Mouse (Mus musculus) retina, postnatal 1 day (tissue): ENCODE measurements around the gene Rnf151.
A peak's percentile ranks its signal among the peaks of the same experiment; 100 is the strongest.
"Not testable (repeated sequence)": the region's sequence is repeated elsewhere in the genome, so short reads cannot be mapped to it uniquely, and the experiment has no call there.

Source experiments
- DNase-seq: peaks from one replicate; pipeline ENCODE4 v3.0.0-alpha.2; 2012

The Rnf151 gene

GRCm38 (mm10) chr17:24701251-24701650 lies 16.6 kb downstream of the Rnf151 start:
- no peak for DNase-seq

GRCm38 (mm10) chr17:24699473-24699872 lies 18.4 kb downstream of the Rnf151 start:
- no peak for DNase-seq

GRCm38 (mm10) chr17:24698715-24699114 lies 19.1 kb downstream of the Rnf151 start:
- no peak for DNase-seq

DNA sequence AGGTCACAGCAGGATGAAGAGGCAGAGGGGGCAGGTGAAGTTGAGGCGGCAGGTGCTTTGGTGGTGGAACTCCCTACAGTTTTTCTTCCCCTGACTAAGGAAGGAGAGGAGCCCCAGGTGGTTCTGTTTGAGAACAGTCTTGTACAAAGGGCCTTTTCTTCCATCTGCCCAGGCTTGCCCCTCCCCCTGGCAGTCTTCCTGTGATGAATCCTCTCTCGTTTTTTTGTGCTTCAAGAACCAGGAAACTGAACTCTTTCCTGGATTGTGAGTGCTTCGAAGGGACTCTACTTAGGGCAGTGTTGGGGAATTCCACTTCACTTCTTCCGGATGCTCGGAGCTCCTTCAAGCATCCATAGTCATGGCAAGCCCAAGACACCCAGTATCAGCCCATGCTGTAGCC lies 19.9 kb downstream of the Rnf151 start:
- no peak for DNase-seq

DNA sequence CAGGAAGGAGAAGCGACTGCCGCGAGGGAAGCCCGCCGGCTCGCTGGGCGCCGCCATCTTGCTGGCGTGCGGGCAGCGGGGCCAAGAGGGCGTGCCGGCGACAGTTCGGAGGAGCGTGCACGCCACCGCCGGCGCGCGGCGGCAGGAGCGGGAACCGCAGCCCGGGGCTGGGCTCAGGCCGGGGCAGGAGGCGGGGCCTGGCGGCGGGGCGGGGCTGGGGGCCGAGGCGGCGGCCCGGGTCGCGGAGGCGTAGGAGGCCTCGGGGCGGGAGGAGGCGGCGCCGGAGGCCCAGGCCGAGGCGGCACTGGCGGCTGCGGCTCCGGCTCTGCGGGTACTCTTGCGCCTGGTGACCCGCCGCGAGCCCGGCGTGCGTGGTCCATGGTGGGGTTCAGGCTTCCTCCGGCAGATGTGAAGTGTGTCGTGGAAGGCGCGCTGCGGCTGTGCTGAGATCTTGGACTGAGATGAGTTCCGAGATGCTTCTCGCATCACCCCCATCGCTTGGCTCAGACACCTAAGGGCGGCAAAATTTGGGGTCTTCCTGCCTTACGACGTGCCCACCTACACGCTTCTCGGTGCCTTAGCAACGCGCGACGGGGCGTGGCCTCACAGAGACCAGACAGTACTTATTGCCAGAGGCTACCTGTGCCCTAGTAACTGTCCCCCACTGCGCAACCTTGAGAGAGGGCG lies 21.7 kb downstream of the Rnf151 start, which contains the start of the genes Gfer and Noxo1:
Gene Gfer (minus strand): TSS at position 146 of the 687 bp plus-strand sequence.
Gene Noxo1 (plus strand): TSS at position 224 of the 687 bp plus-strand sequence.
- DNase-seq = peak; percentile 92

- no peak for DNase-seq
These were observed 22.4 kb downstream of the Rnf151 start for GRCm38 (mm10) chr17:24695326-24696010.

GRCm38 (mm10) chr17:24692385-24692784 lies 25.5 kb downstream of the Rnf151 start:
- DNase-seq = no peak

DNA sequence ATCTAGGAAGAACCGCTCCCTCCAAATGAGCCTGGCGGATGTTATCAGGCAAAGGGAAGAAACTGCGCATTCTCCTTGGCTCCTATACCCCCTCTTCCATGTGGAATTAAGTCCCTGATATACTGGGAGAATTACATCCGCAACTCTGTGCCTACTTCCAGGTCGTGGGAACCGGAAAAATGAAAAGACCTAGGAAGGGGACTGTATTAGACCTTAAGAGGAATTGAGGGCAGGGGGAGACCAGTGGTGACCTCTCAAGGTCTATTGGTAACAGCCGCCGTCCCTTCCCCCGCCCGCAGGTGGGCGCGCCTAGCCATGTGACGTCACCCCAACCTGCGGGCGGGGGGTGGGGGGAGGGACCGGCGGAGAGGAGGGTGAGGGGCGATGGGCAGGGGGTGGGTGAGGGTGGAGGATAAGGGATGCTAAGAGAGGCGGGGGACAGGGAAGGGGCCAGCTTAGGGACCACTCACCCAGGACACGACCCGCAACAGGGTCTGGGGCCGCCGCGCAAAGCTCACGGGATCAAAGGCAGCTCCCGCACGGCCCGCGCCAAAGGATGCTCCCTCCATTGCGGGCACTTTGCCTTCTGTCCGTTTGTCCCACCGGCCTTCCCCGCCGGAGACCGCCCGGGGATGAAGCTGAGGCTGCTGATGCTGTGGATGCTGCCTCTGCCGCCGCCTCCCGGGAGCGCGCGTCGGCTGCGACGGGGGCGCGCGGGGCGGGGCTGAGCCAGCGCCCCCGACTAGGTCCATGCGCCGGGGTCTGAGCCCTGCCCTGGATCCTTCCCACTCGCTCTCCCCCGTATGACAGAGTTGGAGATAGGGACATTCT lies 28.4 kb downstream of the Rnf151 start, which contains the start of gene Syngr3:
Gene Syngr3 (minus strand): TSS at position 705 of the 831 bp plus-strand sequence.
- DNase-seq = peak; percentile 60

- no peak for DNase-seq
These were observed 30.3 kb downstream of the Rnf151 start for GRCm38 (mm10) chr17:24687599-24687998.

GRCm38 (mm10) chr17:24687146-24687595 lies 30.7 kb downstream of the Rnf151 start:
- peak; percentile 62 for DNase-seq

DNA sequence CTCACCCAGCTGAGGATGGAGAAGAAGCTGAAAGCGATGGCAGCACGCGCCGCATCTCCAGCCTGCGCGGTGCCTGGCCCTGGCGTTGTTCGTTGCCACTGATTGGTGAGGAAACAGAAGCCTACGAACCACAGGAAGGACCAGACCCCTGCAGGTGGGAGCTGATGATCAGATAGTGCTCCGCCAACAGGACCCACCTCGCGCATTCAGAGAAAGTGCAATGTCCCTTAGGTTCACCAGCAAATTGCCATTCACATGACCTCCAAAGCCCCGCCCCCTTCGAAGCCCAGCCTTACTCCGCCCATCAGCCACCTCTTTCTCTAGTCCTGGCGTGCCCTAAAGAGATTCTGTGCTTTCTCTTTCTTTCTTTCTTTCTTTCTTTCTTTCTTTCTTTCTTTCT lies 31.3 kb downstream of the Rnf151 start:
- peak; percentile 53 for DNase-seq

DNA sequence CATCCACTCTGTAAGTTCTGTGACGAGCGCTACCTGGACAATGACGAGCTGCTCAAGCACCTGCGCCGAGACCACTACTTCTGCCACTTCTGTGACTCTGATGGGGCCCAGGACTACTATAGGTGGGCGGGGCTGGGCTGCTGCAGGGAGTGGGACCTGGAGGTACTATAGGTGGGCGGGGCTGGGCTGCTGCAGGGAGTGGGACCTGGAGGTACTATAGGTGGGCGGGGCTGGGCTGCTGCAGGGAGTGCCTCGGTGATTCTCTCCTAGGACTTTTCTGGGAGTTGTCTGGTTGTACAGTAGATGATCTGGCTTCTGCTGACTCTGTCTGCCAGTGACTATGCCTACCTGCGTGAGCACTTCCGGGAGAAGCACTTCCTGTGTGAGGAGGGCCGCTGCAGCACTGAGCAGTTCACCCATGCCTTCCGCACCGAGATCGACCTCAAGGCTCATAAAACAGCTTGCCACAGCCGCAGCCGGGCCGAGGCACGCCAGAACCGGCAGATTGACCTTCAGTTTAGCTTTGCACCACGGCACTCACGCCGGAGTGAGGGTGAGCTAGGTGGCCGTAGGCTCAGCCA lies 40.3 kb downstream of the Rnf151 start:
- no peak for DNase-seq

DNA sequence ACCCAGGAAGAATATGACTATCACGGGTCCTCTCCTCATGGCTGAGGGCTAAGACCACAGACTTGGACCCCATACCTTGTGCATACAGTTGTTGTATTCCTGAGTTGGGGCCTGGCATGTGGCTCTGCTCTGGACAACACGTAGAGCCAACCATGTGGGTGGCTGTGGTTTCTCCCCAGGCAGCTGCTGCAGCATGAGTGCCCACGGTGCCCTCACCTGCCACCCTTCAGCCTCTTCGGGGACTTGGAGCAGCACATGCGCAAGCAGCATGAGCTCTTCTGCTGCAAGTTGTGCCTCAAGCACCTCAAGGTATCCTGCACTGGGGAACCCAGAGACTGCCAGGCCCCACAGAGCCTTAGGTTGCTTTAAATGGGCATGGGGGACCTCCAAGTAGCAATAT lies 41.0 kb downstream of the Rnf151 start:
- DNase-seq = no peak

DNA sequence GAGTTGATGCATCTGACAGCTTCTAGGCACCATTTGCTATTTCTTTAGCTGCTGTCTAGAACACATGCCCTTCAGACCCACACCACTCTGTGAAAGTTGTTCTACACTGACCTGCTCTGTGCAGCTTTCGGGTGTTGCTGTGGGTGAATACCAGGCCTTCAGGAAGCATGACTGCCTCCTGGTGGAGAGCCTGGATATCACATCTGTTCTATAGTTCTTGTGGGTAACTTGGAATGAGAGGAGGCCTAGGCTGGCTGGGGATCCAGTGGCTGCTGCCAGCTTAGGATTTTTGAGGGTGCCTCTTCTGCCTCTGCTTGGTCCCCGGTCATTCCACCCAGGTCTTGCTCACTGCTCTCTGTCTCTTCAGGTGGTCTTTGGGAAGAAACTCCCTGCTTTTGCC lies 41.7 kb downstream of the Rnf151 start:
- DNase-seq = peak; percentile 84

- DNase-seq = no peak
These were observed 43.6 kb downstream of the Rnf151 start for GRCm38 (mm10) chr17:24674277-24674676.

DNA sequence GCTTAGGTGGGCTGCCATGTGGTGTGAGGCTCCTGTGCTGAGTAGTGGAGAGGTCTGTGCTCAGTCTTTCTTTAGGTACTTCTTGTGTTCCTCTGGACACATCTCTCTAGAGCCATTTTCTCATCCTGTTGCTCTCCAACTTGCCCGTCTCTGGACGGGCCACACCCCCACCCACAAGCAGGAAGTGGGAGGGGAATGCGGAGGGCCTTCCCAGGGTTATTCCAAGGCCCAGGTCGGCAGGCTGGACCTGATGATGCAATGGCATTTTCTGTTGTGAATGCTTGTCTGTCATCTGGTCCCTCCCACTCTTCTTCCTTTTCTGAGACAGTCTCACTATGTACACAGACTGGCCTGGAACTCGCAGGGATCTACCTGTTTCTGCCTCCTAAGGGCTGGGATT lies 45.7 kb downstream of the Rnf151 start:
- no peak for DNase-seq

- no peak for DNase-seq
These were observed 46.5 kb downstream of the Rnf151 start for GRCm38 (mm10) chr17:24671346-24671745.

DNA sequence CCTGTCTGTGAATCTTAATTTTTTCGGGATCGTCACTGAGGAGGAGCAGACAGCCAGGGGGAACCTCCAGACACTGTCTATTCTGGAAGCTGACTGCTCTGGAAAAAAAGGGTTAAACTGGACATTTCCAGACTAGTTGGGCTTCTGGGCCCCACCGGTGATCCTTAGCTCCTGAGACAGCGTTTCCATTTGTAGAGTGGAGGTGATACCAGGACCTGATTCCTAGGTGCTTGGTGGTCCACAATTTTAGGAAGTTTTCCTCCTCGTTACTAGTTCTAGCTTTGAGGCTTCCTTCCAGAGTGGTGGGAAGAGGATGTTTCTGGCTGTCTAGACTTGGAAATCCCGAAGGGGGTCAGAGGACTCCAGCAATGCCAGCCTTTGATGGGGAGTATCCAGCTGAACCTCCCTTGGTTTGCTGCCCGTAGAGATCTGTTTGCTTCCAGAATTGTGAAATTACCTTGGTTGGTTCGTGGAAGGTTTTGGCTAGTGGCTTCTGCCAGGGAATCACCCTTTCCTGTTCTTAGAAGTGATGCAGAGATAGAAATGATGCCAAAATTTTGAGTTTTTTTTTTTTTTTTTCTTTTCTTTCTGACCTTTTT lies 47.5 kb downstream of the Rnf151 start:
- DNase-seq = no peak

GRCm38 (mm10) chr17:24669545-24670245 lies 48.2 kb downstream of the Rnf151 start, which contains the start of gene Zfp598:
TSS of gene Zfp598 (plus strand) at chr17:24669687.
- peak; percentile 95 for DNase-seq

DNA sequence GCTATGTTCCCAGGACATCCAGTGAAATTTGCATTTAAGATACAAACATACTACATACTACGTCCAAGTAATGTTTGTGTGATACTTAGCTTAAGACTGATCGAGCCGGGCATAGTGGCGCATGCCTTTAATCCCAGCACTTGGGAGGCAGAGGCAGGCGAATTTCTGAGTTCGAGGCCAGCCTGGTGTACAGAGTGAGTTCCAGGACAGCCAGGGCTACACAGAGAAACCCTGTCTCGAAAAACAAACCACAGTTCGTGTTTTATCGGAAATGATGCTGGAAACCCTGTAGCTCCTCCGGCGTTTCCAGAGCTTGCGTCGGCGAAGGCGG lies 48.7 kb downstream of the Rnf151 start:
- DNase-seq = not testable (repeated sequence)

DNA sequence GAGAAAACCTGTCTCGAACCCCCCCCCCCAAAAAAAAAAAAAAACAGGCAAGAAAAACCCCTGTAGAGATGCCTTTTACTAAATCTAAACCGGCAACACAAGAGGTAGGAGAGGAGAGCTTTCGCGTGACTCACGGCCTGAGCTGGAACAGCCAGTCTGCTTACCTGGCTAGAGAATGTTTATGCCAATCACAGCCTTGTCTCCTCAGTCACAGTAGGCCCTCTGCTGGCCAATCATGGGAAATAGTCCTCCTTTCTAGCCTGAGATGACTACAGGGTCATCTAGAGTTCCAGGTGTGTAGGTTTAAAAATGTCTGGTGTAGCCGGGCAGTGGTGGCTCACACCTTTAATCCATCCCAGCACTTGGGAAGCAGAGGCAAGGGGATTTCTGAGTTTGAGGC lies 50.4 kb downstream of the Rnf151 start:
- peak; percentile 72 for DNase-seq

DNA sequence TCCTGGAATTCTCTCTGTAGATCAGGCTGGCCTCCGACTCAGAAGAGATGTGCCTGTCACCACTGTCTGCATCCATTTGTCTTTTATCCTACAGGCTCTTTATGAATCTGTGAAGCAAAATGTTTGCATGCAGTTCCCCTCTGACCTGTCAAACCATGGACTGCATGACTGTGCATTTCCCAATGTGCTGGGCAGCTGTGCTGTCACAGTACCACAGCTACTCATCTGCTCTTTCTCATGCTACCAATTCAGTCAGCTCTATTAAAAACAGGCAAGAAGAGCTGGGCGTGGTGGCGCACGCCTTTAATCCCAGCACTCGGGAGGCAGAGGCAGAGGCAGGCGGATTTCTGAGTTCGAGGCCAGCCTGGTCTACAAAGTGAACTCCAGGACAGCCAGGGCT lies 50.9 kb downstream of the Rnf151 start:
- not testable (repeated sequence) for DNase-seq
